Mouse (Mus musculus): ENCODE measurements at regions not wholly inside any gene's neighbourhood (a gene's known extent, or its start where the extent isn't known, plus 50 kb on each side); places are given as distances from the start of the nearest gene placed in this dataset.

- no peak for DNase-seq
These were observed 290.4 kb upstream of the Runx1 start for GRCm38 (mm10) chr16:93116111-93116969.

GRCm38 (mm10) chr16:93110912-93111311 is 285.0 kb upstream of the Runx1 start:
- DNase-seq: no peak

GRCm38 (mm10) chr16:93110451-93110850 is 284.5 kb upstream of the Runx1 start:
- DNase-seq: no peak

GRCm38 (mm10) chr16:93109683-93110407 is 283.9 kb upstream of the Runx1 start:
- DNase-seq: no peak

DNA sequence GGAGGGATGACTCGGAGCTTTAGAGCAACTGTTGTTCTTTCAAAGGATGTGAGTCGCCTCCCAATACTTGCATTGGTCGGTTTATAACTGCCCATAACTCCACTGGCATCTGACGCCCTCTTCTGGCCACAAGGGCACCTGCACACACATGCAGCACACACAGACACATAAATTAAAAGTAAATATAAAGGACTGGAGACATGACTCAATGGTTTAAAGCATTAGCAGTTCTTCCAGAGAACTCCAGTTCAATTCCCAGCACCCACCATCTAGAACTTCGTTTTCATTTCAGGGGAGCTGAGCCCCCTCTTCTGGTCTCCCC is 281.5 kb upstream of the Runx1 start:
- no peak for DNase-seq

GRCm38 (mm10) chr16:93106811-93107523 is 281.0 kb upstream of the Runx1 start:
- DNase-seq: peak in 1 of 2 experiments; percentile 4

GRCm38 (mm10) chr16:93102174-93102573 is 276.2 kb upstream of the Runx1 start:
- DNase-seq: no peak

DNA sequence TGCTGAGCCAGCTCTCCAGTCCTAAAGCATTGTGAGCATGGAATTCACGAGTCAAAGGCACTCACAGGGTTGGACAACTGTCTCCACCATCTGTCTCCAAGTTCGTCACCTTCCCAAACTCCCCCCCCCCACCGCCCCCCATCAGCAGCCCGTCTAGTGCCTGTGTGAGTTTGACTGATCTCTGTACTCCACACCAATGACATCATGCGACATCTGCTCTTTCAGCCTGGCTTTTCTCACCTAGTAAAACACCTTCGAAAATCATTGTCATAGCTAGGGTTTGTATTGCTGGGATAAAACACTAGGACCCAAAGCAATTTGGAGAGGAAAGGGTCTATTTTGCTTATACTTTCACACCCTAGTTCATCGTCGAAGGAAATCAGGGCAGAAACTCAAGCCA is 272.1 kb upstream of the Runx1 start:
- no peak for DNase-seq

GRCm38 (mm10) chr16:93096175-93096574 is 270.2 kb upstream of the Runx1 start:
- no peak for DNase-seq

- no peak for DNase-seq
These were observed 266.8 kb upstream of the Runx1 start for GRCm38 (mm10) chr16:93092796-93093195.

GRCm38 (mm10) chr16:93085227-93085883 is 259.4 kb upstream of the Runx1 start:
- no peak for DNase-seq

GRCm38 (mm10) chr16:93083756-93084155 is 257.8 kb upstream of the Runx1 start:
- DNase-seq: no peak

- DNase-seq: no peak
These were observed 257.2 kb upstream of the Runx1 start for GRCm38 (mm10) chr16:93083142-93083541.

GRCm38 (mm10) chr16:93081533-93081932 is 255.6 kb upstream of the Runx1 start:
- no peak for DNase-seq

- peak; percentile 18 to 23 for DNase-seq
These were observed 253.9 kb upstream of the Runx1 start for GRCm38 (mm10) chr16:93079660-93080390.

- no peak for DNase-seq
These were observed 253.0 kb upstream of the Runx1 start for GRCm38 (mm10) chr16:93078909-93079308.

DNA sequence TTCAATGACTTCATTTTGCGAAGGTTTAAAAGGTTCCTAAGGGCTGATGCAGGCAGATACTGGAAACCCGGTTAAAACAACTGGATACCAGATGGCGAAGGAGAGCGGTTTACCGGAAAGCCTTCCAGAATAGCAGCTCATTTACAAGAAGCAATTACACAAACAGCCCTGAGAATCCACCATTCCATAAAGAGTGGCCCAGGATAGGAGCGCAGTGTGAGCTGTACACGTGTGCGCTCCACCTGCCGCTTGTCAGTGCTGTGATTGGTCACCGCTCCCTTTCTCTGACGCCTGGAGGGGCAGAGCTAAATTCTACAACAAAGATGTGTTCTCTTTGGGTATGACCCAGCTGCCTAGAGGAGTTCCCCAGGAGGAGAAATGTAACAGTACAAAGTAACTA is 249.5 kb upstream of the Runx1 start:
- DNase-seq: no peak

- DNase-seq: peak in 1 of 2 experiments; percentile 14
These were observed 246.2 kb upstream of the Runx1 start for GRCm38 (mm10) chr16:93072156-93072555.

- no peak for DNase-seq
These were observed 245.8 kb upstream of the Runx1 start for GRCm38 (mm10) chr16:93071726-93072125.

- DNase-seq: no peak
These were observed 240.9 kb upstream of the Runx1 start for GRCm38 (mm10) chr16:93066821-93067220.

DNA sequence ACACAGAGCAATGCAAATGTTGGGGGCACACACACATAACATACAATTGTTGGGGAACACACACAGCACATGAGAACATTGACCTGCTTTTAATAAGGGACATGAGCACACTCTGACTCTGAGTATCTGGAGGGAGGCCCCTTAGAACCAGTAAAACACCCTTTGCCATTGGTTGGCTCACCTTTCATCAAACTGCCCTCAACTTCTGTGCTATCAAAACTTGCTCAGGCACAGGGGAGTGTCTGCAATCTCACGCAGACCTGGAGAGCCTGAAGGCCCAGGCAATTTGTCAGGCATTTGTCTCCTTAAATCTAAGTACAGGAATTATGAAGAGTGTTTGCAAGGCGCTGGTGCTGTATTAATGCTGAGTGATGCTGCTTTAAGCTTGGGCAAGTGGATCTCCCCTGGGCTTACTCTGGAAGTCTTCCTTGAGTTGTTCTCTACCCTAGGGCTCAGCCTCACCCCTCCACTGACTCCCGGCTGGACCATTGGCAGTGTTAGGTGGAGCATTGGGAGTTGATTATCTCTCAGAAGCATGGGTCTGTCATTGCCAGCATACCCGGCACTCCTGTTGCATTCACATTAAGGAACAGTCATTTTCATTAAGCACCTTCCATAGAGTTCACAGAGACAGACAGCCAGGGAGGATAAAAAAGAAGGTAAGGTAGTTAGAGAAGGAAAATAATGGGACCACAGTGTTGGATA is 235.7 kb upstream of the Runx1 start:
- DNase-seq: no peak

GRCm38 (mm10) chr16:93056295-93056694 is 230.3 kb upstream of the Runx1 start:
- DNase-seq: no peak

All from kidney, adult 8-10 months (tissue).